Comparison of ENCODE assay signal across 10 mouse cellular contexts in the genomic region with DNA sequence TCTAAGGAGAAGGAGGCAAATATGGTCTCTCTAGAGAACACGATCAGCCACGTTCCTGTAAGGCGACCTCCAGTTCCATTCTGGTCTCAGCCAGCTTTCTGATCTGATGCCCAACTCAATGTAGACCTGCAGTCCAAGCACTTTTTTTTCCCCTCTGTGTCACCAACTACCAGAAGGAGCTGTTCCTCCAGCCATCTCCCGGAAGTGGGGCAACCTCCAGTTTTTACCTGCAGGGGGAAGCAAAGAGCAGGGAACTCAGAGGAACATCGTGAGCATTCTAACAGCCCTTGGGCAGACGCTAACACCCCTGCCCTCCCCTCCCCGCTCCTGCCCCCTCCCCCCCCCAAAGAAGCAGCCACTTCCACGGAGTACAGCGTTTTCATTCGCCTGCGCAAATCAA. TPM values are rescaled to one million over a fixed set of nuclear protein-coding genes. Genes with fewer than 3 reads are reported as not detected.
A peak's percentile ranks its signal among the peaks of the same experiment; 100 is the strongest.
DNase-seq lines count a peak whose midpoint lies in the region; ATAC-seq and TF ChIP-seq lines count a peak whose summit lies in the region.
"Had no signal": no experiment of that assay in that cellular context is flagged by ENCODE, and none has a peak within 500 bp of the region (broad histone marks: within the 10 kb centered on the region; RNA-seq: fewer than 3 reads in every experiment).

No protein-coding gene starts in this region.

- H3K4me3 ChIP-seq in bone marrow, adult 2 months (replicated peaks; ENCODE audit: control insufficient read depth, low read depth, low read length) = no peak overlapping the region
- no peak overlapping the region for H3K4me3 ChIP-seq in lung, postnatal 0 days (ENCODE audit: low read depth, low read length)
- no peak overlapping the region for H3K4me3 ChIP-seq in small intestine, adult 2 months (ENCODE audit: low read depth, low read length)
- H3K4me3 ChIP-seq in forebrain, embryonic 13.5 days = no peak overlapping the region
- H3K4me3 ChIP-seq: hindbrain, embryonic 15.5 days; stomach, embryonic 15.5 days had no signal

- TF ChIP-seq POLR2A in bone marrow, adult 2 months (IDR thresholded peaks at IDR 0.05; ENCODE audit: borderline replicate concordance, control insufficient read depth, low read depth, low read length) = no peak
- TF ChIP-seq POLR2A in small intestine, adult 2 months (IDR thresholded peaks at IDR 0.05; ENCODE audit: low read depth, low read length) = no peak

- H3K36me3 ChIP-seq in lung, postnatal 0 days (ENCODE audit: insufficient read depth, low read length) = no peaks in the 10 kb centered on the region
- H3K36me3 ChIP-seq in small intestine, adult 2 months (ENCODE audit: control insufficient read depth, insufficient read depth, low read length) = no peaks in the 10 kb centered on the region
- no peaks in the 10 kb centered on the region for H3K36me3 ChIP-seq in forebrain, embryonic 13.5 days (ENCODE audit: poor library complexity, severe bottlenecking)
- H3K36me3 ChIP-seq: hindbrain, embryonic 15.5 days; stomach, embryonic 15.5 days had no signal

- H3K4me1 ChIP-seq in bone marrow, adult 2 months (ENCODE audit: control insufficient read depth, insufficient read depth, low read length) = no peaks in the 10 kb centered on the region
- H3K4me1 ChIP-seq in lung, postnatal 0 days (ENCODE audit: insufficient read depth, low read depth, low read length) = no peaks in the 10 kb centered on the region
- H3K4me1 ChIP-seq in small intestine, adult 2 months (ENCODE audit: control insufficient read depth, insufficient read depth, insufficient read length, low read length) = no peaks in the 10 kb centered on the region
- H3K4me1 ChIP-seq in forebrain, embryonic 13.5 days = no peaks in the 10 kb centered on the region
- H3K4me1 ChIP-seq: hindbrain, embryonic 15.5 days; stomach, embryonic 15.5 days had no signal

- H3K9me3 ChIP-seq in lung, postnatal 0 days (ENCODE audit: low read length) = no peaks in the 10 kb centered on the region
- no peaks in the 10 kb centered on the region for H3K9me3 ChIP-seq in forebrain, embryonic 13.5 days (replicated peaks)
- H3K9me3 ChIP-seq: hindbrain, embryonic 15.5 days; stomach, embryonic 15.5 days had no signal

- H3K27me3 ChIP-seq in lung, postnatal 0 days (replicated peaks; ENCODE audit: insufficient read depth, low read length) = no peaks in the 10 kb centered on the region
- H3K27me3 ChIP-seq in small intestine, adult 2 months (ENCODE audit: control insufficient read depth, insufficient read depth, low read length) = no peaks in the 10 kb centered on the region
- no peaks in the 10 kb centered on the region for H3K27me3 ChIP-seq in forebrain, embryonic 13.5 days
- H3K27me3 ChIP-seq: hindbrain, embryonic 15.5 days; stomach, embryonic 15.5 days had no signal

- no peak overlapping the region for H3K4me2 ChIP-seq in lung, postnatal 0 days (replicated peaks; ENCODE audit: low read depth, low read length)
- H3K4me2 ChIP-seq in forebrain, embryonic 13.5 days = no peak overlapping the region
- H3K4me2 ChIP-seq: hindbrain, embryonic 15.5 days; stomach, embryonic 15.5 days had no signal

- TF ChIP-seq EP300 in lung, postnatal 0 days (IDR thresholded peaks at IDR 0.05) = no peak

- H3K27ac ChIP-seq in bone marrow, adult 2 months (ENCODE audit: control insufficient read depth, insufficient read depth, low read depth, low read length, poor library complexity) = no peak overlapping the region
- no peak overlapping the region for H3K27ac ChIP-seq in lung, postnatal 0 days (ENCODE audit: low read length)
- H3K27ac ChIP-seq in small intestine, adult 2 months (ENCODE audit: insufficient read depth, low read depth, low read length) = no peak overlapping the region
- H3K27ac ChIP-seq in forebrain, embryonic 13.5 days = no peak overlapping the region
- H3K27ac ChIP-seq: hindbrain, embryonic 15.5 days; stomach, embryonic 15.5 days had no signal

- peak; percentile 93 for ATAC-seq in CD4-positive, CD25-positive, alpha-beta regulatory T cell, adult 4 months
- ATAC-seq in lung, postnatal 0 days = peak; percentile 67
- ATAC-seq in forebrain, embryonic 13.5 days = no peak

- TF ChIP-seq CTCF in bone marrow, adult 2 months (IDR thresholded peaks at IDR 0.05; ENCODE audit: control insufficient read depth, insufficient read depth, low read length) = peak; percentile 80
- peak; percentile 75 for TF ChIP-seq CTCF in lung, postnatal 0 days (IDR thresholded peaks at IDR 0.05)
- TF ChIP-seq CTCF in small intestine, adult 2 months (IDR thresholded peaks at IDR 0.05; ENCODE audit: extremely low read depth, insufficient read length, insufficient replicate concordance, low read depth, low read length) = peak; percentile 76; the same call in 1 of the 2 replicates

- 19% methylated on average over 11 of the region's 11 CpGs for WGBS in bone marrow, adult 2 months
- 22% methylated on average over 11 of the region's 11 CpGs for WGBS in lung, postnatal 0 days
- 24% methylated on average over 11 of the region's 11 CpGs for WGBS in small intestine, adult 2 months
- 32% methylated on average over 11 of the region's 11 CpGs for WGBS in forebrain, embryonic 13.5 days

- H3K9ac ChIP-seq in lung, postnatal 0 days (replicated peaks; ENCODE audit: low read depth) = no peak overlapping the region
- no peak overlapping the region for H3K9ac ChIP-seq in forebrain, embryonic 13.5 days
- H3K9ac ChIP-seq: hindbrain, embryonic 15.5 days; stomach, embryonic 15.5 days had no signal

- peak; percentile 90 for DNase-seq in 416B (ENCODE audit: low read depth)
- DNase-seq in gastrocnemius, postnatal 10 days = peak; percentile 66
- DNase-seq in kidney, postnatal 25 days = peak; percentile 82 to 84
- peak; percentile 67 for DNase-seq in lung, postnatal 0 days (ENCODE audit: low spot score)

RNA-seq across cellular contexts. Expression of a gene that starts 7.8 kb away (rescaled TPM):
- under 1 TPM in 1 of 2 experiments, not detected in 1; 0.19 TPM for polyA plus RNA-seq in CD4-positive, CD25-positive, alpha-beta regulatory T cell, adult 4 months (2017; shearing (Covaris generic))
- 3.6 TPM in 1 of 2 replicates, not detected in the other for polyA plus RNA-seq in bone marrow, adult 2 months (2011; ENCODE audit: insufficient read depth, insufficient read length, low replicate concordance, missing spikeins)
- not detected for total RNA-seq in gastrocnemius, postnatal 10 days (2021)
- 2.9 and 3.7 TPM in 2 replicates for polyA plus RNA-seq in lung, postnatal 0 days (2015; fragmentation: Nextera tagmentation; extraction: Ambion mirVana)
- polyA plus RNA-seq in small intestine, adult 2 months (2012; rRNA removed) = not detected in 2 replicates
- polyA plus RNA-seq in forebrain, embryonic 13.5 days (2015; fragmentation: Nextera tagmentation; extraction: Ambion mirVana) = 0.43 and 1.00 TPM in 2 replicates
- polyA plus RNA-seq: stomach, embryonic 15.5 days had no signal

RNA-seq across cellular contexts. Expression of a gene that starts 8.2 kb away (rescaled TPM):
- 1 to 10 TPM; 7.6 to 10.0 TPM for polyA plus RNA-seq in CD4-positive, CD25-positive, alpha-beta regulatory T cell, adult 4 months (2017; shearing (Covaris generic))
- polyA plus RNA-seq in bone marrow, adult 2 months (2011; ENCODE audit: insufficient read depth, insufficient read length, low replicate concordance, missing spikeins) = 90.8 and 98.0 TPM in 2 replicates
- 10 to 100 TPM; 19.9 to 25.2 TPM for total RNA-seq in gastrocnemius, postnatal 10 days (2021)
- polyA plus RNA-seq in lung, postnatal 0 days (2015; fragmentation: Nextera tagmentation; extraction: Ambion mirVana) = 10.5 and 10.9 TPM in 2 replicates
- polyA plus RNA-seq in small intestine, adult 2 months (2012; rRNA removed) = 9.5 and 15.3 TPM in 2 replicates
- 14.2 and 14.7 TPM in 2 replicates for polyA plus RNA-seq in forebrain, embryonic 13.5 days (2015; fragmentation: Nextera tagmentation; extraction: Ambion mirVana)

RNA-seq across cellular contexts. Expression of a gene that starts 17.8 kb away (rescaled TPM):
- polyA plus RNA-seq in CD4-positive, CD25-positive, alpha-beta regulatory T cell, adult 4 months (2017; shearing (Covaris generic)) = 10 to 100 TPM; 14.1 to 23.3 TPM
- polyA plus RNA-seq in bone marrow, adult 2 months (2011; ENCODE audit: insufficient read depth, insufficient read length, low replicate concordance, missing spikeins) = 30.3 and 73.2 TPM in 2 replicates
- 1 to 10 TPM; 5.2 to 7.0 TPM for total RNA-seq in gastrocnemius, postnatal 10 days (2021)
- polyA plus RNA-seq in lung, postnatal 0 days (2015; fragmentation: Nextera tagmentation; extraction: Ambion mirVana) = 14.3 and 15.9 TPM in 2 replicates
- 5.6 and 9.7 TPM in 2 replicates for polyA plus RNA-seq in small intestine, adult 2 months (2012; rRNA removed)
- 68.8 and 71.4 TPM in 2 replicates for polyA plus RNA-seq in forebrain, embryonic 13.5 days (2015; fragmentation: Nextera tagmentation; extraction: Ambion mirVana)

RNA-seq across cellular contexts. Expression of a gene that starts 19.6 kb away (rescaled TPM):
- 1 to 10 TPM; 4.5 to 6.0 TPM for polyA plus RNA-seq in CD4-positive, CD25-positive, alpha-beta regulatory T cell, adult 4 months (2017; shearing (Covaris generic))
- polyA plus RNA-seq in bone marrow, adult 2 months (2011; ENCODE audit: insufficient read depth, insufficient read length, low replicate concordance, missing spikeins) = 9.8 and 12.6 TPM in 2 replicates
- 10 to 100 TPM; 24.2 to 26.9 TPM for total RNA-seq in gastrocnemius, postnatal 10 days (2021)
- 46.3 and 50.1 TPM in 2 replicates for polyA plus RNA-seq in lung, postnatal 0 days (2015; fragmentation: Nextera tagmentation; extraction: Ambion mirVana)
- polyA plus RNA-seq in small intestine, adult 2 months (2012; rRNA removed) = 24.1 and 39.4 TPM in 2 replicates
- 65.9 and 68.3 TPM in 2 replicates for polyA plus RNA-seq in forebrain, embryonic 13.5 days (2015; fragmentation: Nextera tagmentation; extraction: Ambion mirVana)

RNA-seq across cellular contexts. Expression of a gene that starts 25.1 kb away (rescaled TPM):
- 10 to 100 TPM in 1 of 2 experiments, 1 to 10 TPM in 1; 9.9 to 48.7 TPM for polyA plus RNA-seq in CD4-positive, CD25-positive, alpha-beta regulatory T cell, adult 4 months (2017; shearing (Covaris generic))
- polyA plus RNA-seq in bone marrow, adult 2 months (2011; ENCODE audit: insufficient read depth, insufficient read length, low replicate concordance, missing spikeins) = 35.2 and 54.8 TPM in 2 replicates
- 10 to 100 TPM; 65.5 to 80.5 TPM for total RNA-seq in gastrocnemius, postnatal 10 days (2021)
- 82.3 and 97.4 TPM in 2 replicates for polyA plus RNA-seq in lung, postnatal 0 days (2015; fragmentation: Nextera tagmentation; extraction: Ambion mirVana)
- polyA plus RNA-seq in small intestine, adult 2 months (2012; rRNA removed) = 11.5 and 15.3 TPM in 2 replicates
- 254 and 295 TPM in 2 replicates for polyA plus RNA-seq in forebrain, embryonic 13.5 days (2015; fragmentation: Nextera tagmentation; extraction: Ambion mirVana)
